Mouse (Mus musculus): Measurements from ENCODE around the gene Mipol1. TPM values are rescaled to one million over a fixed set of nuclear protein-coding genes. Genes with fewer than 3 reads are reported as not detected.

Gene Mipol1
- polyA plus RNA-seq, 1 experiment from 2014 or later = 4.0 TPM

DNA sequence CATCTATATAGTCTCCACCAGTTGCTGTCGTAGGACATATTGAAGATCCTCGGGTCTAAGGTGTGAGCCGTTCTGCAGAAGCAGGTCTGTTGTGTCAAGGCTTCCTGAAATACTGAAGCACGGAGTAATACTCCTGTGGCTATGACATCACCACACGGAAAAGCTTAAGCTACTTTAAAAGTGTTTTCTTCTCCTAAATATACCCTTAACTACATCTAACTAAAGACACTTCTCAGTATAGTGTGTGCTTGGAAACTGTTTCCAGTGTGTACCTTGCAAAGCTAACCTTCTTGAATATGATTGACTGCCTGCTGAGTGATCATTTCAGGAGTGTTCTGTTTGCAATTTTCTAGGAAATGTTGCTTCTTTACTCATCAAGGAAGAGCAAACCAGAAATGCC, 281.3 kb downstream of the Mipol1 start:
- no peaks in the 10 kb centered on the region for H3K27me3 ChIP-seq (replicated peaks; ENCODE audit: control insufficient read depth, insufficient read depth, low read length)
- H3K9me3 ChIP-seq (ENCODE audit: control insufficient read depth) = no peaks in the 10 kb centered on the region
- no peak overlapping the region for H3K9ac ChIP-seq (ENCODE audit: low read depth, low read length)
- no peak overlapping the region for H3K4me3 ChIP-seq (ENCODE audit: low read depth, low read length)
- no peak overlapping the region for H3K4me2 ChIP-seq (replicated peaks; ENCODE audit: low read depth)
- H3K36me3 ChIP-seq (ENCODE audit: control insufficient read depth, insufficient read depth) = no peaks in the 10 kb centered on the region
- H3K27ac ChIP-seq (ENCODE audit: low read depth, low read length) = no peak overlapping the region
- ATAC-seq = no peak
- WGBS = 85% methylated on average over 5 of the region's 5 CpGs
- H3K4me1 ChIP-seq (replicated peaks; ENCODE audit: control insufficient read depth, insufficient read depth, low read length) = no peaks in the 10 kb centered on the region
- TF ChIP-seq CTCF (IDR thresholded peaks at IDR 0.05; ENCODE audit: low read depth) = no peak

DNA sequence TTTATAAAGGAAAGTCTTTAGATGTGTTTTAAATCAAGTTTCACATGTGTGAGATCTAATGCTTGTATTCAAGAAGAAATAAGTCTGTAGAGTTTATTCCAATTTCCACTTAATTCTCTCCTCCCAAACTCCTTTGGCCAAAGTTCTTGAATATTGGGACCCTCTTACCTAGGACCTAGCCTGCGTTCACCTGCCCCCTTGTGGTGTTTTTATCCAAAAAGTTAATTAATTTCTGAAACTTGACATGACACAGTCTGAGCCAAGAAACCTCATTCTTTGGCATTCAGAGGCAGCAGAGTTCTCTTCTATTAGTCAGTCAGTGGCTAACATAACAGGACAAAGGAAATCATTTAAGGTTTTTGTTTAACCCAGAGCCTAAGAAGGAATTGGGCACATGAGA, 284.3 kb downstream of the Mipol1 start:
- H3K36me3 ChIP-seq (ENCODE audit: control insufficient read depth, insufficient read depth) = no peaks in the 10 kb centered on the region
- 62% methylated on average over 1 of the region's 1 CpGs for WGBS
- no peaks in the 10 kb centered on the region for H3K4me1 ChIP-seq (replicated peaks; ENCODE audit: control insufficient read depth, insufficient read depth, low read length)
- no peak overlapping the region for H3K4me3 ChIP-seq (ENCODE audit: low read depth, low read length)
- ATAC-seq = no peak
- H3K27ac ChIP-seq (ENCODE audit: low read depth, low read length) = no peak overlapping the region
- H3K9ac ChIP-seq (ENCODE audit: low read depth, low read length) = no peak overlapping the region
- H3K9me3 ChIP-seq (ENCODE audit: control insufficient read depth) = no peaks in the 10 kb centered on the region
- no peak overlapping the region for H3K4me2 ChIP-seq (replicated peaks; ENCODE audit: low read depth)
- peak; percentile 23; the same call in 1 of the 2 replicates for TF ChIP-seq CTCF (IDR thresholded peaks at IDR 0.05; ENCODE audit: low read depth)
- no peaks in the 10 kb centered on the region for H3K27me3 ChIP-seq (replicated peaks; ENCODE audit: control insufficient read depth, insufficient read depth, low read length)

- H3K4me1 ChIP-seq (replicated peaks; ENCODE audit: control insufficient read depth, insufficient read depth, low read length) = no peaks in the 10 kb centered on the region
- no peaks in the 10 kb centered on the region for H3K27me3 ChIP-seq (replicated peaks; ENCODE audit: control insufficient read depth, insufficient read depth, low read length)
- no peak for TF ChIP-seq CTCF (IDR thresholded peaks at IDR 0.05; ENCODE audit: low read depth)
- 28% methylated on average over 12 of the region's 12 CpGs for WGBS
- no peaks in the 10 kb centered on the region for H3K9me3 ChIP-seq (ENCODE audit: control insufficient read depth)
- H3K27ac ChIP-seq (ENCODE audit: low read depth, low read length) = no peak overlapping the region
- no peaks in the 10 kb centered on the region for H3K36me3 ChIP-seq (ENCODE audit: control insufficient read depth, insufficient read depth)
- H3K4me2 ChIP-seq (replicated peaks; ENCODE audit: low read depth) = peak overlapping the region; percentile 33; the same call in 1 of the 2 replicates
- no peak overlapping the region for H3K4me3 ChIP-seq (ENCODE audit: low read depth, low read length)
- ATAC-seq = no peak
- H3K9ac ChIP-seq (ENCODE audit: low read depth, low read length) = no peak overlapping the region
Observed at GRCm38 (mm10) chr12:57515702-57516377, 285.6 kb downstream of the Mipol1 start.

- no peak overlapping the region for H3K27ac ChIP-seq (ENCODE audit: low read depth, low read length)
- no peak overlapping the region for H3K4me2 ChIP-seq (replicated peaks; ENCODE audit: low read depth)
- TF ChIP-seq CTCF (IDR thresholded peaks at IDR 0.05; ENCODE audit: low read depth) = no peak
- no peak overlapping the region for H3K4me3 ChIP-seq (ENCODE audit: low read depth, low read length)
- no peaks in the 10 kb centered on the region for H3K36me3 ChIP-seq (ENCODE audit: control insufficient read depth, insufficient read depth)
- 30% methylated on average over 4 of the region's 4 CpGs for WGBS
- H3K9me3 ChIP-seq (ENCODE audit: control insufficient read depth) = no peaks in the 10 kb centered on the region
- no peak overlapping the region for H3K9ac ChIP-seq (ENCODE audit: low read depth, low read length)
- no peak for ATAC-seq
- no peaks in the 10 kb centered on the region for H3K4me1 ChIP-seq (replicated peaks; ENCODE audit: control insufficient read depth, insufficient read depth, low read length)
- 0 out of 2 replicates have a peak, but pooled peaks cover 8% of the 10 kb centered on the region for H3K27me3 ChIP-seq (replicated peaks; ENCODE audit: control insufficient read depth, insufficient read depth, low read length)
Observed at GRCm38 (mm10) chr12:57528335-57528734, 298.1 kb downstream of the Mipol1 start.

DNA sequence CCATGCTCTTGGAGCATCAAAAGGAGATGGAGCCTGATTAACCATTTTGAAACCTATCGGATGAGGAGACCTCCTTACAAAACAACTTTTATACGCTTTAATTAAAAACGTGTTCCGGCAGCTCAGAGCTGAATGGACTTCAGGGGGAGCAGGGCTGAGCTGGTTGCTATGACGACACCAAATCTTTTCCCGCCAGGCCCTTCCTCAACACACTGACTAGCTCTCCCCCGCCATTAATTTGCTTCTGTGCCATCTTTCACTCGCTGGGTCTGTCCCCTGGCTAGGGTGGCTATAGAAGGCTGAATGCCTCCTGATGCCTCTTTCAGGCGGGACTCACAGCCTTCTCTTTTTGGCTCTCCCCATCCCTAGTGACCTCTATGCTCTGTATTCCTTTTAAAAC, 300.2 kb downstream of the Mipol1 start:
- 54% methylated on average over 9 of the region's 9 CpGs for WGBS
- TF ChIP-seq CTCF (IDR thresholded peaks at IDR 0.05; ENCODE audit: low read depth) = no peak
- no peak for ATAC-seq
- Histone ChIP-seq H3K27me3 (replicated peaks; ENCODE audit: control insufficient read depth, insufficient read depth, low read length) (peaks cover 23% of the 10 kb centered on the region; the same call in 1 of the 2 replicates), H3K9ac (ENCODE audit: low read depth, low read length) (no peak overlapping the region), H3K36me3 (ENCODE audit: control insufficient read depth, insufficient read depth) (no peaks in the 10 kb centered on the region), H3K4me2 (replicated peaks; ENCODE audit: low read depth) (no peak overlapping the region), H3K4me3 (ENCODE audit: low read depth, low read length) (no peak overlapping the region), H3K27ac (ENCODE audit: low read depth, low read length) (no peak overlapping the region), H3K9me3 (ENCODE audit: control insufficient read depth) (no peaks in the 10 kb centered on the region), H3K4me1 (replicated peaks; ENCODE audit: control insufficient read depth, insufficient read depth, low read length) (no peaks in the 10 kb centered on the region)

GRCm38 (mm10) chr12:57534517-57534878, 304.3 kb downstream of the Mipol1 start:
- 0 out of 2 replicates have a peak overlapping the region, but pooled peaks have one; percentile 31 for H3K9ac ChIP-seq (ENCODE audit: low read depth, low read length)
- TF ChIP-seq CTCF (IDR thresholded peaks at IDR 0.05; ENCODE audit: low read depth) = no peak
- H3K4me1 ChIP-seq (replicated peaks; ENCODE audit: control insufficient read depth, insufficient read depth, low read length) = no peaks in the 10 kb centered on the region
- peak overlapping the region; percentile 30 for H3K4me3 ChIP-seq (ENCODE audit: low read depth, low read length)
- H3K27ac ChIP-seq (ENCODE audit: low read depth, low read length) = 0 out of 2 replicates have a peak overlapping the region, but pooled peaks have one; percentile 81
- H3K9me3 ChIP-seq (ENCODE audit: control insufficient read depth) = no peaks in the 10 kb centered on the region
- H3K4me2 ChIP-seq (replicated peaks; ENCODE audit: low read depth) = peak overlapping the region; percentile 74
- no peaks in the 10 kb centered on the region for H3K36me3 ChIP-seq (ENCODE audit: control insufficient read depth, insufficient read depth)
- peaks cover 37% of the 10 kb centered on the region; the same call in 1 of the 2 replicates for H3K27me3 ChIP-seq (replicated peaks; ENCODE audit: control insufficient read depth, insufficient read depth, low read length)
- no peak for ATAC-seq
- 7% methylated on average over 5 of the region's 6 CpGs for whole genome bisulfite sequencing

All from intestine, postnatal 0 days (tissue).